Mouse (Mus musculus): ENCODE results near the gene Wwc1. TPM values are rescaled to one million over a fixed set of nuclear protein-coding genes. Genes with fewer than 3 reads are reported as not detected.

The Wwc1 gene
- total and polyA plus RNA-seq, 2 experiments from 2014 or later = 9.2 to 11.9 TPM

GRCm38 (mm10) chr11:35927309-35927708, 53.0 kb downstream of the Wwc1 start:
- ATAC-seq (ENCODE audit: low FRiP score) (peak; percentile 60; the same call in 1 of the 2 replicates), DNase-seq (ENCODE audit: low spot score) (peak; percentile 63)
- Histone ChIP-seq H3K27me3 (ENCODE audit: insufficient read depth, low read length) (no peaks in the 10 kb centered on the region), H3K4me1 (ENCODE audit: insufficient read depth, low read length) (no peaks in the 10 kb centered on the region), H3K9me3 (ENCODE audit: low read length) (no peaks in the 10 kb centered on the region; the same call in 1 of the 2 replicates), H3K9ac (replicated peaks; ENCODE audit: low read length, poor library complexity, severe bottlenecking) (no peak overlapping the region), H3K36me3 (ENCODE audit: insufficient read depth, low read length) (no peaks in the 10 kb centered on the region), H3K27ac (ENCODE audit: low read depth, low read length) (peak overlapping the region; percentile 57), H3K4me2 (ENCODE audit: low read depth, low read length, poor library complexity, severe bottlenecking) (no peak overlapping the region), H3K4me3 (ENCODE audit: low read depth, low read length) (no peak overlapping the region)
- WGBS = 22% methylated on average over 14 of the region's 14 CpGs
- TF ChIP-seq CTCF (IDR thresholded peaks at IDR 0.05) = no peak

DNA sequence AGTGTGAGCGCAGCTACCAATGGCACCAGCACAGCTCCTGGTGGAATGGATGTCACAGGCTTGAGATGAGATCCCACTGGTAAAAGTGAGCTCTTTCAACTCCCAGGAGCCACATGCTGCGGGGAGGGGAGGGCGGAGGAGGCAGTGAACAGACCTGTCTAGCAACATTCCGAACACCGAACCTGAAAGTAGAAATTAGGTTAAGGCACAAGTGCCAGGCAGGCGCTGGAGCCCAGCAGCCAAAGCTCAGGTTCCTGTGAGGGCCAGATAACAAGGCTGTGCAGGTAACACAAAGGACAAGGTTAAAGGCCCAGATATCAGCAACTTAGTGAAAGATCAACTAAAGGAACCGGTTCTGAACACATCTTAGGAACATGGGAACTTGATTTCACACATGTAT, 54.7 kb downstream of the Wwc1 start:
- Histone ChIP-seq H3K9ac (replicated peaks; ENCODE audit: low read length, poor library complexity, severe bottlenecking) (no peak overlapping the region), H3K4me3 (ENCODE audit: low read depth, low read length) (no peak overlapping the region), H3K27me3 (ENCODE audit: insufficient read depth, low read length) (no peaks in the 10 kb centered on the region), H3K4me1 (ENCODE audit: insufficient read depth, low read length) (peaks cover 3% of the 10 kb centered on the region; the same call in 1 of the 2 replicates), H3K4me2 (ENCODE audit: low read depth, low read length, poor library complexity, severe bottlenecking) (no peak overlapping the region), H3K36me3 (ENCODE audit: insufficient read depth, low read length) (no peaks in the 10 kb centered on the region), H3K9me3 (ENCODE audit: low read length) (no peaks in the 10 kb centered on the region; the same call in 1 of the 2 replicates), H3K27ac (ENCODE audit: low read depth, low read length) (no peak overlapping the region)
- 88% methylated on average over 7 of the region's 7 CpGs for WGBS
- TF ChIP-seq CTCF (IDR thresholded peaks at IDR 0.05) = no peak
- ATAC-seq (ENCODE audit: low FRiP score) = no peak
- no peak for DNase-seq (ENCODE audit: low spot score)

- no peak overlapping the region for H3K4me2 ChIP-seq (ENCODE audit: low read depth, low read length, poor library complexity, severe bottlenecking)
- WGBS = 33% methylated on average over 12 of the region's 12 CpGs
These were observed 58.0 kb downstream of the Wwc1 start for GRCm38 (mm10) chr11:35922205-35922873.

DNA sequence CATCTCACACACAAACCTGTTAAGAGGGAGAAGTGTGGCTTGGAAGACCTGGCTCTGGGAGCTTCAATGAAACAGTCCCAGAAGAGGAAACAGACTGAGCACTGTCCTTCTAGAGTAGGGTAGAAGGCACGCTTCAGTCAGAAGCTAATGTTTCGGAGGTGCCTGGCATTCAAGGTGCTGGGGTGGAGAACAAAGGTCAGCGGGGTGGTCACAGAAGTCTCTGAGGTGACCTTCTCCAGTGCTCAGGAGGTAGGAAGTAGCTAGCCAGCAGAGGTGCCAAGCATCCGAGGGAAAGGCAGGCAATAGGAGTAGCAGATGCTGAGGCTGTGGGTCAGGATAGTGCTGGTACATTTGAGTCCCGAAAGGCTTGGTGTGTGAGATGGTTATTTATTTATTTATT, 59.6 kb downstream of the Wwc1 start:
- Histone ChIP-seq H3K4me2 (ENCODE audit: low read depth, low read length, poor library complexity, severe bottlenecking) (no peak overlapping the region), H3K9ac (replicated peaks; ENCODE audit: low read length, poor library complexity, severe bottlenecking) (no peak overlapping the region), H3K4me3 (ENCODE audit: low read depth, low read length) (no peak overlapping the region), H3K36me3 (ENCODE audit: insufficient read depth, low read length) (no peaks in the 10 kb centered on the region), H3K27me3 (ENCODE audit: insufficient read depth, low read length) (no peaks in the 10 kb centered on the region), H3K27ac (ENCODE audit: low read depth, low read length) (no peak overlapping the region), H3K9me3 (ENCODE audit: low read length) (no peaks in the 10 kb centered on the region), H3K4me1 (ENCODE audit: insufficient read depth, low read length) (peaks cover 3% of the 10 kb centered on the region; the same call in 1 of the 2 replicates)
- WGBS = 90% methylated on average over 5 of the region's 5 CpGs
- no peak for ATAC-seq (ENCODE audit: low FRiP score)
- no peak for DNase-seq (ENCODE audit: low spot score)
- TF ChIP-seq CTCF (IDR thresholded peaks at IDR 0.05) = no peak

More at GRCm38 (mm10) chr11:35922205-35922873, 58.0 kb downstream of the Wwc1 start:
- no peak overlapping the region for H3K4me3 ChIP-seq (ENCODE audit: low read depth, low read length)
- H3K27me3 ChIP-seq (ENCODE audit: insufficient read depth, low read length) = no peaks in the 10 kb centered on the region
- H3K27ac ChIP-seq (ENCODE audit: low read depth, low read length) = no peak overlapping the region
- no peaks in the 10 kb centered on the region; the same call in 1 of the 2 replicates for H3K9me3 ChIP-seq (ENCODE audit: low read length)
- no peak overlapping the region for H3K9ac ChIP-seq (replicated peaks; ENCODE audit: low read length, poor library complexity, severe bottlenecking)
- no peaks in the 10 kb centered on the region for H3K36me3 ChIP-seq (ENCODE audit: insufficient read depth, low read length)
- TF ChIP-seq CTCF (IDR thresholded peaks at IDR 0.05) = peak; percentile 63
- DNase-seq (ENCODE audit: low spot score) = peak; percentile 50
- no peak for ATAC-seq (ENCODE audit: low FRiP score)
- H3K4me1 ChIP-seq (ENCODE audit: insufficient read depth, low read length) = peaks cover 3% of the 10 kb centered on the region; the same call in 1 of the 2 replicates

- no peak overlapping the region for H3K27ac ChIP-seq (ENCODE audit: low read depth, low read length)
- no peak for DNase-seq (ENCODE audit: low spot score)
- no peak overlapping the region for H3K4me2 ChIP-seq (ENCODE audit: low read depth, low read length, poor library complexity, severe bottlenecking)
- H3K9me3 ChIP-seq (ENCODE audit: low read length) = no peaks in the 10 kb centered on the region
- TF ChIP-seq CTCF (IDR thresholded peaks at IDR 0.05) = no peak
- H3K4me3 ChIP-seq (ENCODE audit: low read depth, low read length) = no peak overlapping the region
- no peaks in the 10 kb centered on the region for H3K36me3 ChIP-seq (ENCODE audit: insufficient read depth, low read length)
- ATAC-seq (ENCODE audit: low FRiP score) = no peak
- 65% methylated on average over 9 of the region's 9 CpGs for WGBS
- peaks cover 6% of the 10 kb centered on the region; the same call in 1 of the 2 replicates for H3K4me1 ChIP-seq (ENCODE audit: insufficient read depth, low read length)
- no peak overlapping the region for H3K9ac ChIP-seq (replicated peaks; ENCODE audit: low read length, poor library complexity, severe bottlenecking)
- no peaks in the 10 kb centered on the region for H3K27me3 ChIP-seq (ENCODE audit: insufficient read depth, low read length)
These were observed 60.3 kb downstream of the Wwc1 start for GRCm38 (mm10) chr11:35919856-35920503.

GRCm38 (mm10) chr11:35919383-35919782, 60.9 kb downstream of the Wwc1 start:
- 35% methylated on average over 2 of the region's 2 CpGs for WGBS
- Histone ChIP-seq H3K27me3 (ENCODE audit: insufficient read depth, low read length) (no peaks in the 10 kb centered on the region), H3K36me3 (ENCODE audit: insufficient read depth, low read length) (no peaks in the 10 kb centered on the region), H3K9me3 (ENCODE audit: low read length) (no peaks in the 10 kb centered on the region), H3K4me1 (ENCODE audit: insufficient read depth, low read length) (peaks cover 6% of the 10 kb centered on the region; the same call in 1 of the 2 replicates), H3K4me2 (ENCODE audit: low read depth, low read length, poor library complexity, severe bottlenecking) (no peak overlapping the region), H3K4me3 (ENCODE audit: low read depth, low read length) (no peak overlapping the region), H3K27ac (ENCODE audit: low read depth, low read length) (0 out of 2 replicates have a peak overlapping the region, but pooled peaks have one; percentile 12), H3K9ac (replicated peaks; ENCODE audit: low read length, poor library complexity, severe bottlenecking) (no peak overlapping the region)
- no peak for ATAC-seq (ENCODE audit: low FRiP score)
- no peak for TF ChIP-seq CTCF (IDR thresholded peaks at IDR 0.05)
- peak; percentile 50 for DNase-seq (ENCODE audit: low spot score)
